Mouse (Mus musculus) midbrain, postnatal 0 days (tissue): ENCODE results near the gene Fam184b. TPM values are rescaled to one million over a fixed set of nuclear protein-coding genes. Genes with fewer than 3 reads are reported as not detected.

Source experiments
- ATAC-seq: fragments of 200-750 bp; cut with Nextera tagmentation; 2 replicates; pipeline ENCODE4 v1.8.0; 2017; ENCODE audit warnings: moderate number of reproducible peaks, mild to moderate bottlenecking, moderate TSS enrichment, moderate library complexity; ENCODE audit not compliant: low FRiP score
- DNase-seq: peaks from one replicate; pipeline ENCODE4 v3.0.0-alpha.2; 2015; ENCODE audit warnings: low spot score
- H3K27ac ChIP-seq: fragments of 300-500 bp; sonication (generic); 2 replicates; pipeline ENCODE4 v1.5.1; 2014; ENCODE audit warnings: low read depth, mild to moderate bottlenecking, low read length, mixed read lengths
- H3K27me3 ChIP-seq: fragments of 300-500 bp; sonication (generic); 2 replicates; pipeline ENCODE4 v1.6.1; 2014; ENCODE audit warnings: low read length, control low read depth, mixed read lengths; ENCODE audit not compliant: insufficient read depth
- H3K36me3 ChIP-seq: fragments of 300-500 bp; sonication (generic); 2 replicates; pipeline ENCODE4 v1.6.1; 2014; ENCODE audit warnings: low read length, control low read depth, mixed read lengths; ENCODE audit not compliant: insufficient read depth
- H3K4me1 ChIP-seq: fragments of 300-500 bp; sonication (generic); 2 replicates; pipeline ENCODE4 v1.6.1; 2014; ENCODE audit warnings: mild to moderate bottlenecking, control low read depth, antibody characterized with exemption, low read length, mixed read lengths; ENCODE audit not compliant: insufficient read depth
- H3K4me2 ChIP-seq: fragments of 300-500 bp; sonication (generic); 2 replicates; pipeline ENCODE4 v1.6.1; 2014; ENCODE audit warnings: low read depth, mild to moderate bottlenecking, low read length, mixed read lengths; ENCODE audit not compliant: poor library complexity, severe bottlenecking
- H3K4me3 ChIP-seq: fragments of 300-500 bp; sonication (generic); 2 replicates; pipeline ENCODE4 v1.5.1; 2014; ENCODE audit warnings: low read depth, mild to moderate bottlenecking, low read length, moderate library complexity
- H3K9ac ChIP-seq: fragments of 300-500 bp; sonication (generic); replicated peaks from 2 replicates; pipeline ENCODE4 v1.6.1; 2014; ENCODE audit warnings: mild to moderate bottlenecking, low read length, moderate library complexity, mixed read lengths; ENCODE audit not compliant: poor library complexity, severe bottlenecking
- H3K9me3 ChIP-seq: fragments of 300-500 bp; sonication (generic); 2 replicates; pipeline ENCODE4 v1.6.1; 2016; ENCODE audit warnings: low read length, control low read depth
- CTCF ChIP-seq: IDR thresholded peaks from 2 replicates; pipeline ENCODE4 v1.5.1; 2016; ENCODE audit warnings: antibody characterized with exemption, mild to moderate bottlenecking
- WGBS: fragments of 180-500 bp; shearing (Covaris S2); extraction: QIAGEN DNeasy Blood & Tissue Kit; methylation state at CpG from one replicate; pipeline ENCODE4 v1.1.7; 2014; 5-methylcytosine and 5-hydroxymethylcytosine counted together
- polyA plus RNA-seq: library from polyadenylated mRNA; unstranded; fragments of >200 nt; fragmentation: Nextera tagmentation; extraction: Ambion mirVana; gene quantifications from 2 replicates; pipeline ENCODE4 v1.2.1, GENCODE M21; 2015
- total RNA-seq: library from RNA; depleted of rRNA; stranded (reverse); fragments of >200 nt; gene quantifications from 2 replicates; pipeline ENCODE4 v1.2.3, GENCODE M21; 2014

Gene Fam184b
- total and polyA plus RNA-seq, 2 experiments from 2014 or later = 9.5 to 13.9 TPM

DNA sequence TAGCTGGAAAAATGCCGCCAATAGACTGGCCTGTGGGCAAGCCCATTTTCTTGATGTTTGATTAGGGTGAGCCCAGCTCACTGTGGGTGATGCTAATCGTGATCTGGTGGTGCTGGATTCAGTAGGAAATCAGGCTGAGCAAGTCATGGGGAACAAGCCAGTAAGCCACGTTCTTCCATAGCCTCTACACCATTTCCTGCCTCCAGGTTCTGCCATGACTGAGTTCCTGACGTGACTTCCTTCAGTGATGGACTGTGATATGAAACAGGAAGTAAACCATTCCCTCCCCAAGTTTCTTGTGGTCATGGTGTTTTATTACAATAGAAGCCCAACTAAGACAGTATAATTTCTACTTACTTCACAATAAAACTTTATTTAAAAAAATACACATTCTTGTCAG, 38.2 kb upstream of the Fam184b start:
- ATAC-seq (no peak), DNase-seq (no peak)
- no peak overlapping the region for H3K27ac ChIP-seq
- no peak overlapping the region for H3K4me3 ChIP-seq
- H3K36me3 ChIP-seq = no peaks in the 10 kb centered on the region
- no peaks in the 10 kb centered on the region for H3K4me1 ChIP-seq
- H3K9ac ChIP-seq = no peak overlapping the region
- no peaks in the 10 kb centered on the region for H3K27me3 ChIP-seq
- H3K4me2 ChIP-seq = no peak overlapping the region
- H3K9me3 ChIP-seq = no peaks in the 10 kb centered on the region
- TF ChIP-seq CTCF = no peak
- 86% methylated on average over 4 of the region's 4 CpGs for WGBS

- DNase-seq (no peak), ATAC-seq (no peak)
- H3K9ac ChIP-seq = no peak overlapping the region
- no peak overlapping the region for H3K4me3 ChIP-seq
- no peaks in the 10 kb centered on the region for H3K27me3 ChIP-seq
- WGBS = 96% methylated on average over 1 of the region's 1 CpGs
- H3K36me3 ChIP-seq = no peaks in the 10 kb centered on the region
- no peaks in the 10 kb centered on the region for H3K4me1 ChIP-seq
- no peak overlapping the region for H3K27ac ChIP-seq
- H3K9me3 ChIP-seq = no peaks in the 10 kb centered on the region
- TF ChIP-seq CTCF = no peak
- no peak overlapping the region for H3K4me2 ChIP-seq
Measured at GRCm38 (mm10) chr5:45675032-45675431, 35.6 kb upstream of the Fam184b start.

- Histone ChIP-seq H3K27me3 (no peaks in the 10 kb centered on the region), H3K9ac (no peak overlapping the region), H3K36me3 (no peaks in the 10 kb centered on the region), H3K4me3 (no peak overlapping the region), H3K9me3 (no peaks in the 10 kb centered on the region), H3K4me1 (no peaks in the 10 kb centered on the region), H3K27ac (no peak overlapping the region), H3K4me2 (no peak overlapping the region)
- no peak for TF ChIP-seq CTCF
- DNase-seq = no peak
- 52% methylated on average over 5 of the region's 5 CpGs for WGBS
- no peak for ATAC-seq
Measured at GRCm38 (mm10) chr5:45670894-45671494, 31.6 kb upstream of the Fam184b start.

DNA sequence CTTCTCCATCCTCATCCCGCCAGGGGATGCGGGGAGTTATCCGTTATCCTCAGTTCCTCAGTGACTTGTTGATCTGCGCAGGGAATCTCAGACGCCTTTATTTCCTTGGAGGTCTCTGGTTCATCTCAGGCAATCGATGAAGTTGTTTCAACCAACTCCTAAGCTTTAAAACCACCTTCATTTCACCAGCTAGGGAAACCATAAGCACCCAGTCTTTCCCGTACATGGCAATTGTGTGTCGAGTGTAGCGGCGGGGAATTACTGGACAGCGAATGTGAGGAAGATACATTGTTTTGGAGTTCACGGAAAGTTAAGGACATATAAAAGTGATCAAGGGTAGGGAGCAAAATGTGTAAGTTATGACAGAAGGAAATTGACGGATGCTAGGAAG, 30.9 kb upstream of the Fam184b start:
- peak overlapping the region; percentile 83 for H3K4me3 ChIP-seq
- no peak overlapping the region for H3K27ac ChIP-seq
- 0% methylated on average over 13 of the region's 13 CpGs for WGBS
- no peaks in the 10 kb centered on the region for H3K27me3 ChIP-seq
- ATAC-seq (no peak), DNase-seq (no peak)
- peak overlapping the region; percentile 100 for H3K4me2 ChIP-seq
- H3K4me1 ChIP-seq = no peaks in the 10 kb centered on the region
- no peaks in the 10 kb centered on the region for H3K36me3 ChIP-seq
- H3K9ac ChIP-seq = peak overlapping the region; percentile 52
- TF ChIP-seq CTCF = no peak
- no peaks in the 10 kb centered on the region for H3K9me3 ChIP-seq

DNA sequence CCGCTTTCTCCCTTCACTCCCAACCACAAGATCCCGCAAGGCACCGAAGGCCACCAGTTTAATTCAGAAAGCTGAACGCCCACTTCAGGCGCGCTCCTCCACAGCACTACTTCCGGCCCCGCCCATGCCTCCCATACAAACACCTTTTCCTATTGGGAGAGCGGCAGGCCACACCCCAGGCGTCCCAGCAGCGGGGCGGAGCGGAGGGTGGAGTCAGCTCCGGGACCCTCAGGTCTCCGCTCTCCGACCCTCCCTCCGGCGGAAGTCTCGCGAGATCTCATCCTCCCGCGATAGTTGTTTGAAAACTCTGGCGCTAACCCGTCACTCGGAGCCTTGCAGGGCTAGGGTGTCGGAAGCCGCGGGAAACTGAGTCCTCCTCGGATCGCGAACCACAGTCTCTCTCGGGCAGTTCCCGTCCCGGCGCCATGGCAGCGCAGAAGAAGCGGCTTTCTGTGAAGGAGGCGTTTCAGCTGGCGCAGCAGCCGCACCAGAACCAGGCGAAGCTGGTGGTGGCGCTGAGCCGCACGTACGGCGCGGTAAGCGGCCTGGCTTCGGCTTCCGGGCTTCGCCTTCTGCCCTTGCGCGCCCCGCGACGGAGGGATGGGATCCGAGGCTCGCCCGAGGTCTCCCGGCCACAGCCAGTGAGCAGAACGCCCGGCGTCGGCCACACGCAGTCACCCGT, 30.3 kb upstream of the Fam184b start, which contains the start of gene Ncapg:
TSS of gene Ncapg (plus strand) at position 322 of the 682 bp plus-strand sequence.
- Histone ChIP-seq H3K9me3 (no peaks in the 10 kb centered on the region), H3K4me1 (no peaks in the 10 kb centered on the region)

DNA sequence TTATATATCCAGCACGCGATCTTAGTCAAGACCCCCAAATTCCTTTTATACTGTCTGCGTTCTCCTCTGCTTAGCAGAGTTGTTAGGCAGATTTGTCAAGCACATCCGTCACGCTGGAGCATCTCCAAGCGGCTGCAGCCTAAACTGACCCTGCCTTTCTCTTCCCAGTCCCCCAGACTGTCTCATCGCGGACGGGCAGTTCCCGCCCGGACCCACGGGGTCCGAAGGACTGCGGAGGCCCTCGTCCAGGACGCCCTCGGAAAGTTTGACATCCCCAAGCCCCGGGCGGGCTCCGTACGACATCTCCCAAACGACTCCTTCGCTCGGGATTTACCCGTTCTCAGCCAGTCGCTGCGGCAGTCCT, 29.8 kb upstream of the Fam184b start:
- H3K9ac ChIP-seq = peak overlapping the region; percentile 74
- peak overlapping the region; percentile 100 for H3K4me2 ChIP-seq
- WGBS = under 1% methylated on average over 27 of the region's 27 CpGs
- no peaks in the 10 kb centered on the region for H3K36me3 ChIP-seq
- H3K9me3 ChIP-seq = no peaks in the 10 kb centered on the region
- H3K4me3 ChIP-seq = peak overlapping the region; percentile 83
- peak; percentile 74 for ATAC-seq
- no peak for TF ChIP-seq CTCF
- H3K27me3 ChIP-seq = no peaks in the 10 kb centered on the region
- 0 out of 2 replicates have a peak overlapping the region, but pooled peaks have one; percentile 62 for H3K27ac ChIP-seq
- H3K4me1 ChIP-seq = no peaks in the 10 kb centered on the region
- DNase-seq = peak; percentile 21

More for the DNA sequence above, 30.3 kb upstream of the Fam184b start, which contains the start of gene Ncapg:
- Histone ChIP-seq H3K9ac (peak within 1 kb of the TSS; percentile 74), H3K36me3 (no peaks in the 10 kb centered on the region), H3K4me2 (peak within 1 kb of the TSS; percentile 100), H3K27me3 (no peaks in the 10 kb centered on the region), H3K4me3 (peak within 1 kb of the TSS; percentile 83), H3K27ac (0 out of 2 replicates have a peak within 1 kb of the TSS, but pooled peaks have one; percentile 62)
- peak; percentile 98 for DNase-seq
- ATAC-seq = peak; percentile 100
- WGBS = under 1% methylated on average over 66 of the region's 66 CpGs
- peak; percentile 15; the same call in 1 of the 2 replicates for TF ChIP-seq CTCF
